Mouse (Mus musculus) left cerebral cortex, postnatal 36 days (tissue): ENCODE results near the gene Rgs14. TPM values are rescaled to one million over a fixed set of nuclear protein-coding genes. Genes with fewer than 3 reads are reported as not detected.

Experiments used
- DNase-seq, 2 experiments: peaks; one replicate each; pipeline ENCODE4 v3.0.0; 2021 to 2022; ENCODE audit warnings: low spot score in 2 of 2, mixed read lengths in 1 of 2
- intact Hi-C: fragments of 180-260 bp; cut with DNase I; formaldehyde crosslinking; loops from one replicate; pipeline ENCODE4 v1.15.1; 2025
- total RNA-seq, 2 experiments: library from RNA; stranded (reverse); gene quantifications; 2 replicates each; pipeline ENCODE4 v1.2.3; 2021

Gene Rgs14
- total RNA-seq, 2 experiments from 2014 or later, result 52.3 to 53.7 TPM

- no peak for DNase-seq
- intact Hi-C loops, result no loop called here
Measured at GRCm38 (mm10) chr13:55429226-55429888, 59.8 kb downstream of the Rgs14 start.

GRCm38 (mm10) chr13:55430566-55430965 is 61.0 kb downstream of the Rgs14 start:
- intact Hi-C loops, result no loop called here

GRCm38 (mm10) chr13:55431889-55432685 is 62.6 kb downstream of the Rgs14 start:
- intact Hi-C loops, result no loop called here
- DNase-seq, result no peak

More at GRCm38 (mm10) chr13:55430566-55430965, 61.0 kb downstream of the Rgs14 start:
- no peak for DNase-seq

Other genes with a start within 250 kb of the Rgs14 start
- gene Gm17617, start 236.2 kb upstream of the Rgs14 start, total RNA-seq, result not detected
- under 1 TPM; 0.18 to 0.30 TPM for gene Fgfr4, start 217.1 kb upstream of the Rgs14 start, total RNA-seq
- 100 to 1,000 TPM; 105 to 134 TPM for gene Nsd1, start 159.9 kb upstream of the Rgs14 start, total RNA-seq
- 100 to 1,000 TPM; 159 to 185 TPM for gene Prelid1, start 49.2 kb upstream of the Rgs14 start, total RNA-seq
- 10 to 100 TPM; 80.9 to 86.8 TPM for gene Rab24, start 47.8 kb upstream of the Rgs14 start, total RNA-seq
- 1 to 10 TPM; 1.4 to 2.5 TPM for gene Mxd3, start 39.9 kb upstream of the Rgs14 start, total RNA-seq
- 10 to 100 TPM; 54.9 to 61.3 TPM for gene Lman2, start 6.9 kb upstream of the Rgs14 start, total RNA-seq
- under 1 TPM; 0.48 to 0.54 TPM for gene Slc34a1, start 28.5 kb downstream of the Rgs14 start, total RNA-seq
- not detected for gene Pfn3, start 45.5 kb downstream of the Rgs14 start, total RNA-seq
- gene F12, start 57.1 kb downstream of the Rgs14 start, total RNA-seq, result under 1 TPM; 0.79 to 0.84 TPM
- 10 to 100 TPM; 63.4 to 65.2 TPM for gene Grk6, start 75.3 kb downstream of the Rgs14 start, total RNA-seq
- 10 to 100 TPM; 81.8 to 82.1 TPM for gene Prr7, start 94.5 kb downstream of the Rgs14 start, total RNA-seq
- 100 to 1,000 TPM; 247 to 314 TPM for gene Dbn1, start 118.4 kb downstream of the Rgs14 start, total RNA-seq
- 100 to 1,000 TPM in 1 of 2 experiments, 10 to 100 TPM in 1; 82.1 to 101 TPM for gene Pdlim7, start 143.9 kb downstream of the Rgs14 start, total RNA-seq
- gene Dok3, start 159.6 kb downstream of the Rgs14 start, total RNA-seq, result 10 to 100 TPM in 1 of 2 experiments, 1 to 10 TPM in 1; 5.5 to 14.0 TPM
- gene Ddx41, start 166.9 kb downstream of the Rgs14 start, total RNA-seq, result 10 to 100 TPM; 53.1 to 63.9 TPM
- 10 to 100 TPM; 61.1 to 99.5 TPM for gene Fam193b, start 201.4 kb downstream of the Rgs14 start, total RNA-seq
- 100 to 1,000 TPM; 133 to 138 TPM for gene Tmed9, start 204.0 kb downstream of the Rgs14 start, total RNA-seq
- gene B4galt7, start 230.2 kb downstream of the Rgs14 start, total RNA-seq, result 10 to 100 TPM; 26.2 to 26.4 TPM